Mouse (Mus musculus): Measurements from ENCODE around the gene Wdr89.
"Not testable (repeated sequence)": the region's sequence is repeated elsewhere in the genome, so short reads cannot be mapped to it uniquely, and the experiment has no call there.

Gene Wdr89

DNA sequence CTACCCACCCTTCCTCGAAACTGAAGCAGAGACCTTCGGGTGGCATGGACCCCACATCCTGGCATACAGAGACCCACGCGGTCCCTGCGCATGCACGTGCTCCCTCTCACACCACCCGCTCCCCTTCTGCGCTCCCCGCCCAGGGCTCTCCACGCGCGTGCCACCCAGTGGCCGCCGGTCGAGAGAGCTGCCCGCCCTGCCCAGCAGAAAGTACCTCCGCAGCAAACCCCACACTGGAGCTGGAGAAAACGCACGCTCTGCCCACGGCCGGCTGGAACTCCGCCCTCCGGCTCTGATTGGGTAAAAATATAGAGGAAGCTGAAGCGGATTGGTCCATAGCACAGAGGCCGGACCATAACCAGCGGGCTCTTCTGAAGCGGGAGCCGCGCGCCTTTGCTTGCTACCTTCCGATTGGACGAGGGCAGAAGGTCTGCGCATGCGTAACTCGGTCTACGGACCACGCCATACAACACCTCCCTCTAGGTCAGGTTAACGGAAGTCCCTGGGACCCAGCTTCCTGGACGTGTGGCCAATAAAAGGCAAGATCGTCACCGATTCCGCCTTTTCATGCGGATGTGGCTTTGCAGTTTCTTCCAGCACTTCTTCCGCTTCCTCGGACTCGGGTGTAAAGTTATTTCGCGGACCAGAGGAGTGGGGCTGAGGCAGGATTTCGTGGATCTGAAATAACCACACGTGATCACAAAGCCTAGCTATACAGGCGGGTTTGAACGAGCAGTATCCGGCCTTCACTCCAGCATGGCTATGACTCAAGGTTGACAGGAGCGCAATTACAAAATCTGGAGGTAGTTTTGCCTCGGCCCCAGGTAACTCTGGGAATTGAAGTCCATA, at the start of gene Wdr89:
Gene Wdr89, minus strand, starts transcription at position 280 of the 849 bp plus-strand sequence.
- DNase-seq = peak; percentile 99

DNA sequence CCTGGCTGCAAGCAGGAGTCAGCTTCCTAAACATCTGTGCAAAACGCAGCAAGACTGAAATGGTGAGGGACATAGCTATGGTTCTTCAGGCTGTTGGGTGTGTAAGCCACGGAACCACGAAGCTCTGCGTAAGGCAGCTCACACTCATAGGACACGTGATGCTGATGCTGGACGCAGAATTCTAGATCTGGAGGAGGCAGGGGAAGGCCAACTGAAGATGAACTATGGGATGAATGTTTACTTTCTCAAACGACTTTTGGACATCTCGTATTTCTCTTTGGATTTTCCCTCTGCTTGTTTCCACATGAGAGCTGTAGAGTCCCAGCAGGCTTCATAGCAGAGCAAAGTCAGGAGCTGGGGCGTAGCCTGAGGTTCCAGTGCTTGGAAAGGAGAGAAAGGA, 44.3 kb upstream of the Wdr89 start:
- no peak for DNase-seq

DNA sequence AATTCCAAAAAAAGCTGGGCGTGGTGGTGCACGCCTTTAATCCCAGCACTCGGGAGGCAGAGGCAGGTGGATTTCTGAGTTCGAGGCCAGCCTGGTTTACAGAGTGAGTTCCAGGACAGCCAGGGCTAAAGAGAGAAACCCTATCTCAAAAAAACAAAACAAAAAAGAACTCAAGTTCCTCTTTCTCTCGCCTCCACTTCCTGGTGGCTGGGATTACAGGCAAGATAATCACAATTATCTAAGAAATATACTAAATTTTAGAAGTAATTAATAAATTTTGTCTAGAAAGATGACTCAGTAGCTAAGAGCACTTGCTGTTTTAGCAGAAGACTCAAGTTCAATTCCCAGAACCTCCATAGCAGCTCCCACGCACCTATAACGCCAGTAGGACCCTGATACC, 43.6 kb upstream of the Wdr89 start:
- DNase-seq = not testable (repeated sequence)

DNA sequence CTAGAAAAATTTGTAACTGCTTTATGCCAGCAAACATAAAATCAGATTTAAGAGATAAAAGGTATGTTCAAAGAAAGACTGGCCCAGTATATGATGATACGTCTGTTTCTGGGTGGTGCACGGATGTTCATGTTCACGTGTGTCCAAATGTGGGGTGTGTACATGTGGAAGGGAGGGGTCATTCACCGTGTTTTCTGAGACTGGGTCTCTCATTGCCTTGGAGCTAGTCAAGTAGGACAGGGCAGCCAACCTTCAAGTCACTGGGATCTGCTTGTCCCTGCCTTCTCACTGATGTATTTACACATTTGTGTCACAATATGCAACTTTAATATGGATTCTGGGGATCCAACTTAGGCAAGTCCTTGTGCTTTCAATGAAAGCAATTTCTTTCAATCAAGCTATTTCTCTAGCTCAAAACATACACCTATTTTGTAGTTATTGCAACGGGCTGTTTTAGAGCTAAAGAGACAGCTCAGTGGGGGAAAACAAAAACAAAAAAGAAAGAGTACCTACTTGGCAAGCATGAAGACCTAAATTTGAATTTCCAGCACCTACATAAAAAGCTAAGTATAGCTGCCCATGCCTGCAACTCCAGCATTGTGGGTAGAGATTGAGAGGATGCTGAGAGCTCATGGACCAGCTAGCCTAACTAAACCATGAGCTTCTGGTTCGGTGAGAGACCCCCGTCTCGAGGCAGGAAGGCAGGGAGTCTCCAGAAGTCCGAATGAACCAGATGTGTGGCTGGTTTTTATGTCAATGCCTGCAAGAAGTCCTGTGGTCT, 41.4 kb upstream of the Wdr89 start:
- no peak for DNase-seq

DNA sequence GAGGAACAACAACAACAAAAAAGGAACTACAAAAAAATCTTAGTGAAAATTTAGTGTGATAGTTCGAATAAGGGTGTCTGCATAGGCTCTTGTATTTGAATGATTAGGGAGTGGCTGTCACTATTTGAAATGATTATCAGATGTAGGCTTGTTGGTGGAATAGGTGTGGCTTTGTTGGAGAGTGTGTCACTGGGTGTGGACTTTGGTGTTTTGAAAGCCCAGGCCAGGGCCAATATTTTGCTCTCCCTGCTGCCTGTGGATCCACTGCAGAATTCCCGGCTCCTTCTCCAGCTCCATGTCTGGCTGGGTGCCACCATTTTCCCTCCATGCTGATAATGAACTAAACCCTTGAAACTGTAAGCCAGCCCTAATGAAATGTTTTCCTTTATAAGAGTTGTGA, 40.2 kb upstream of the Wdr89 start:
- no peak for DNase-seq

DNA sequence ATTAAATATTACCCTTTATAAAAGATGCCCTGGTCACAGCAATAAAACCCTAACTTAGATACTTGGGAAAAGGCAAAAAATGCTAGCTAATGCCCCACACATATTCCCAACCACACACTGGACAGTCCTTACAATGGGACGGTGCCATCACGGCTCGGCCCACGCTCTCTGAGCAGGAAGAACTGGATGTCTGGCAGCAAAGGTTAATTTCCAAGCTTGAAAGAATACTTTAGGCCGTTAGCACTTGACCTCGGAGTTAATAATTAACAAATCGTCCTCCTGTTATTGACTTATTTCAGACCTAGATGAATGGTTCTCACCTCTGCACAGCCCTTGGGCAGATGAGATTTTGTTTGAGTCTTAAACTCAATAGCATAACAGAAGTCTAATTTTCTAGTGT, 37.3 kb upstream of the Wdr89 start:
- DNase-seq = no peak

DNA sequence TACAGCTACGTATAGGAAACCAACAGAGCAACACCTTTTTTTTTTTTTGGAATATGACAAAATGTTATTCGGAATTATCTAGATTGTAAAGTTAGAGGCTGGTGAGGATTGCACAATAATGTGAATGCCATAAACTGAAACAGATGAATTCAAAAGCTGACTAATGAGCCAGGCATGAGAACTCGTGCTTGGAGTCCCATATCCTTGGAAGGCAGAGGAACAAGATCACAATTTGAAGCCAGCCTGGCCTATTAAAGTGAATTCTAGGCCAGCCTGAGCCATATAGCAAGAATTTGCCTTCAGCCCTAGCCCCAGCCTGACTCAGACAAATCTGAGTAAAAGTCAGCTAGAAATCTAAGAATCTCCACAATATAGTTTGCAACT, 33.4 kb upstream of the Wdr89 start:
- DNase-seq = no peak

DNA sequence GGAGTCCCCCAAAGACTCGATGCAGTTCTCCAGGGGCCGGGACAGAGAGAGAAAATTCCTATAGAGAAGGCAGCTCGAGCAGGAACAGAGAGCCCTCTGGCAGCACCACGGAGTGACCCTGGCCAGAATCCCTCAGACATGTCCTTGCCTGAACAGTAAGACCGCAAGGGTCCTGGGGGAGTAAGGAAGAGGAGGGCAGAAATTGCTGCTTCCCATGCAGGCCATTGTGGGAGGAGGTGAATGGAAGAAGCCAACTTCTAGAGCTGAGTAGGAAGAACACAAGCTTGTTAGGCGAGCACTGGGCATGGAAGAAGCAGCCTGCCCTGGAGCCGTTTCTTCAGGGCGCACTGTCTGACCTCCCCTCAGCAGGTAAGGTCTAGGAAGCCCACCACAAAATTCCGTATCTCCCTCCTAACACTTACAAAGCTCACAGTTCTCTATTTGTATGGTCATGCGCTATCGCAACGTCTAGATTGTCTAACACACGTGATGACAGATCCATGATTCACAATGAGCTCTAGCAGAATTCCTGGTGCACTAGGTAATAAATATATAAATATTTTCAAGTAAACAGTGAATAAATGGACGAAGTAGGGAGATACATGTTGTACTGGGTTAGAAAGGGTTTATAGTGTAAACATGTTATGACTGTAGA, 32.9 kb upstream of the Wdr89 start:
- no peak for DNase-seq

DNA sequence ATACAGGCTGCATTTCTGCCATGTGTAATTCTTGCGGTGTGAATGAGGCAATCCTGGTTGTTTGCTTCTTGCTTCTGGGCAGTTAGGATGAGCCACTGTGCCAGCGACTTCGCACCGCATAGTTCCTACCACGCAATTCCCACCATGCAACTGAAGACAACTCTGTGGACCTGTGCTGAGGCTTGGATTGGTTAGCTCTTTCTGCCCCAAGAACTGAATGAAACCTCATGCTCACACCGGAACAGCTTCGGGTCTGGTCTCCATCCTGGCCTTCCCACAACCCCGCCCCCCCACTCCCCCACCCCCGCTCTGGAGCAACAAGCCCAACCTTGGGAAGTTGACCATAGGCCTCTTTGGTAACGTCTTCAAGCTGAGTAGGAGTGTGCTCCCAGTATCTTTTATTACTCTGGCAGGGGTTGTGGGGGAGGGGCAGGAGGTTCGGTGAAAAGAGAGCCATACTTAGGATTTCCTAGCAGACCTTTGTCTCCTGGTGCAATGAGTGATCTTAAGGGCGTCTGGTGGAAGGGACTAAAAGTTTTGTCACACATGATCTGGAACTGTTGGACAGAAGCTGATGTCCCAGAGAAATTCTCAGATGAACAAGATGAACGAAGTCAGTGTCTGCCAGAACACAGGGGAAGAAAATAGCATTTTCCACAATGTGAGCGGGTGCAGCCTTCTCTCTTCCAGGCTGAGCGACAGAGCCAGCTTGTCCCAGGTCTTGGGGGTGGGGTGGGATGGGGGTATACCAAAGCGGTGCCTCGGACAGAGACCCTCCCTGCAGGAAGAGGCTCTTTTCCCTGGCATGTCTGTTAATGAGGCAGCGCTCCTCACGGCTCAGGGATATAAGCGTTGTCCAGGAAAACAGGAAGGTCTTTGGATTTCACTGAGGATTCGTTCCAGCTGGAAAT, 32.1 kb upstream of the Wdr89 start:
- DNase-seq = no peak

DNA sequence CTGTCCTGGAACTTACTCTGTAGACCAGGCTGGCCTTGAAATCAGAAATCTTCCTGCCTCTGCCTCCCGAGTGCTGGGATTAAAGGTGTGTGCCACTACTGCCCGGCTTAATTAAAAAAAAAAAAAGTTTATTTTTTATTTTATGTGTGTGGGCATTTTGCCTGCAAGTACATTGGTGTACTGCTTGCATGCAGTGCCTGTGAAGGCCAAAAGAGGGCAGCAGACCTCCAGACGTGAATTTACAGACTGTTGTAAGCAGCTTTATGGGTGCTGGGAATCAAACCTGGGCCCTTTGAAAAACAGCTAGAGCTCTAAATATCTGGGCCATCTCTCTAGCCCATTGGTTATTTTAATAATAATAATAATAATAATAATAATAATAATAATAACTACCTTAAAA, 29.4 kb upstream of the Wdr89 start:
- no peak for DNase-seq

DNA sequence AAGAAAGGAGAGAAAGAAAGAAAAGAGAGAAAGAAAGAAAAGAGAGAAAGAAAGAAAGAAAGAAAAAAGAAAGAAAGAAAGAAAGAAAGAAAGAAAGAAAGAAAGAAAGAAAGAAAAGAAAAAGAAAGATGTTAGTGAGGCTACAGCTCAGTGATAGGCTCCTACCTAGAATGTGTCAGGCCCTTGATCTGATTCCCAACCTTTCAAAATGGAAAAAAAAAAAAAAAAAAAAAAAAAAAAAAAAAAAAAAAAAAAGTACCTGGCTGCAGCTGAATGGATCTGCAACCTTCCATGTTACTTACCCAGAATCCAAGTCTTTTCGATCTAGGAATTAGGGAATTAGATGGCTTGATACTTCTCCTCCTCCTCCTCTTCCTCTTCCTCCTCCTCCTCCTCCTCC, 26.5 kb upstream of the Wdr89 start:
- DNase-seq = not testable (repeated sequence)

DNA sequence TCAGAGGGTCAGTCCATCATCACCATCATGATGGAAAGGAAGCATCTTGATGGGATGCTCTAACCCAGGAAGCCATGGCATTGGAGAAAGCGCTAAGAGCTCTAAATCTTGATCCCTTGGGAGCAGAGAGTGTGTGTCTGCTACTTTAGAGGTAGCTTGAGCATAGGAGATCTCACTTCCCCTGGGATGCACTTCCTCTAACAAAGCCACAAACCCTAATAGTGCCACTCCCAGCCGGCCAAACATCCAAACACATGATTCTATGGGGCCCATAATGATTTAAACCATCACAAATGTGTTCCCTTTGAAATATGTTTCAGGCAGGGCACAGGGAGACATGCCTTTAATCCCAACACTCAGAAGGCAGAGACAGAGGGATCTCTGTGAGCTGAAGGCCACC, 19.7 kb upstream of the Wdr89 start:
- no peak for DNase-seq

DNA sequence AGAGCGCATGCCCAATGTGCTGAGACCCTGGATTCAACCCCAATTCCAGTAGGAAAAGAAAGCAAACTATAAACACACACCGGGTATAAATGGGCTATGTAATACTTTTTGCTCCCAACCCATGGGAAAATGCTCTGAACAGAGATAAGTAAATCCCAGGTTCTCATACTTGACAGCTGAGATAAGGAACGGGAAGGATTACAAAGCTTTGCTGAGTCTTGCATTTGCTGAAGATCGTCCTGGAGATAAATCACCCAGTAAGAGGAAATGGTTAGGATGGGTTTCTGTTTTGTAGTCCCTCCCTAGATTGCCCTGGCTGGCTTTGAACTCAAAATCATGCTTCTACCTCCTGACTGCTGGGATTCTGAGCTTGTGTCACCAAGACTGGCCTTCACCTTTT, 18.0 kb upstream of the Wdr89 start:
- DNase-seq = no peak

DNA sequence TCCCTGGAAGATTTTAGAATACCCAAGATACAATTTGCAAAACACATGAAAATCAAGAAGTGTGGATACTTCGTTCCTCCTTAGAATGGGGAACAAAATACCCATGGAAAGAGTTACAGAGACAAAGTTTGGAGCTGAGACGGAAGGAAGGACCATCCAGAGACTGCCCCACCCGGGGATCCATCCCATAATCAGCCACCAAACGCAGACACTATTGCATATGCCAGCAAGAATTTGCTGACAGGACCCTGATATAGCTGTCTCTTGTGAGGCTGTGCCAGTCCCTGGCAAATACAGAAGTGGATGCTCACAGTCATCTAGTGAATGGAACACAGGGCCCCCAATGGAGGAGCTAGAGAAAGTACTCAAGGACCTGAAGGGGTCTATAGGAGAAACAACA, 14.7 kb upstream of the Wdr89 start:
- DNase-seq = not testable (repeated sequence)

DNA sequence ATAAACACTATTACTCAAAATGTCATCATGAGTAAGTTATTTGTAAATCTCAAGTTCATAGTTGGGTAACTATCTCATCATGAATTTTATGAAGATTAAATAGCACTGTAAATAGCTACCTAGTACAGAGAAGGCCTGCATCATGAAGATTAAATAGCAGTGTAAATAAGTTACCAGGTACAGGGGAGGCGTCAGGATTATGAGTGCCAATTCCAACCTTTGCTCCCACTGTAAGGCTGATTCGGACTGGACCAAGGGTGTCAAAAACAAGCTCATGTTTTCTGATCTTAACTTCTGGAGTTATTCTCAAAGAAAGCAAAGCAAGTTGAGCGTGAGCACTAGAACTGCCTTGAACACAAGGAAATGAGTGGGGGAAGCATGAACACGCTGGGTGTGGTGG, 14.3 kb upstream of the Wdr89 start:
- no peak for DNase-seq

DNA sequence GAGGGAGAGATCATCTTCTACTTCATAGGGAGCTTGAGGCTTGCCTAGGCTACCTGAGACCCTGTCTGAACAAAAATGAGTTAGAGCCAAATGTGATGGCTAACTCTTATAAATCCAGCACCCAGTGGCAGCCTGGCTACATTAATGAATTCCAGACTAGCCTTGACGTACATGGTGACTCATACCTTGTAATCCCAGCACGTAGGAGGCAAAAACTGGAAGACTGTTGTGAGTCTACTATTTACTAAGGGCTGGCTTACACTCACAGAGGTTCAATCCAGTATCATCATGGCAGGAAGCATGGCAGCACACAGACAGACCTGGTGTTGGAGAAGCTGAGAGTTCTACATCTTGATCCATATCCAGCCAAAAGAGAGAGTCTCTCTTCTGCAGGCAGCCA, 13.5 kb upstream of the Wdr89 start:
- no peak for DNase-seq

DNA sequence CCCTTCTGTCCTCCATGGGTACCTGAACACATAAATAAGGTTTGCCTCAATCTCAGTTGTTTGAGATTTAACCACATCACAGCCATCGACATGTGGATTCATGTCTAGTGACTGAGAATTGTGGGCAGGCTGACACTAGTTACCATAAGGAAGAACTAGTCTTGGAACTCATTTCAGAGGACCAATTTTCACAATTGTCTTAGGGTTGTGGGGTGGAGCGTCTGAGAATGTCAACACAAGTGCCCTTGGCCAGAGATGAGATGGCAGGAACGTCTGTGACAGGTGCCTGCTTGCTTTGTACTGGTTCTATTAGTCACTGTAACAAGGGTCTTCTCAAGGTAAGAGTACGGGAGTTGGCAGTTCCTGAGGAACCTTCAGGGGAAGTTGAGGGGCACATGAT, 11.8 kb upstream of the Wdr89 start:
- DNase-seq = no peak

DNA sequence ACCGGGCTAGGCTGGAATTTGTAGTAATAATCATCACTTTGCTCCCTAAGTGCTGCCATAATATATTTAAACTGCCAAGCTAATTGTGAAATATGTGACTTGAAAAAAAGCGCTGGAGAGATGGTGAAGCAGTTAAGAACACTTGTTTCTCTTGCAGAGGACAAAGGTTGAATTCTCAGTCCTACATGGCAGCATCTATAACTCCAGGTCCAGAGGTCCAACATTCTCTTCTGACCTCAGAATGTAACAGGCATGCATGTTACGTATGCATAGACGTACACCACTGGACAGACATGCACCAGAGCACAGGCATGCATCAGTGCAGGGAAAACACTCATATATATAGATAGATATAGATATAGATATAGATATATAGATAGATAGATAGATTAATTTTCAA, 9.1 kb upstream of the Wdr89 start:
- no peak for DNase-seq

DNA sequence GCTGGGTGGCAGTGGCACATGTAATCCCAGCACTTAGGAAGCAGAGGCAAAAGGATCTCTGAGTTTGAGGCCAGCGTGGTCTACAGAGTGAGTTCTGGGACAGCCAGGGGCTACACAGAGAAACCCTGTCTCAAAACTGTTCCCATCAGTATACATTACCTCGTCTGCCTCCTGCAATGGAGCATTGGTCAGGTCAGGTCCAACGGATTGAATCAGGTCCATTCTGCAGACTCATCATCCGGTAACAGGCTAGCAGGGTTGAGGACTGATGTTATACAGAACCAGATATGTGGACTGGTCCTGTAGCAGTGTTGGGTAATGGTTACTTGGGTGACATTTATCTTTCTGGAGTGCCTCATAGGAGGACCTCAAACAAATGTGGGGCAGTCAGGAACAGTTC, 3.3 kb upstream of the Wdr89 start:
- no peak for DNase-seq

DNA sequence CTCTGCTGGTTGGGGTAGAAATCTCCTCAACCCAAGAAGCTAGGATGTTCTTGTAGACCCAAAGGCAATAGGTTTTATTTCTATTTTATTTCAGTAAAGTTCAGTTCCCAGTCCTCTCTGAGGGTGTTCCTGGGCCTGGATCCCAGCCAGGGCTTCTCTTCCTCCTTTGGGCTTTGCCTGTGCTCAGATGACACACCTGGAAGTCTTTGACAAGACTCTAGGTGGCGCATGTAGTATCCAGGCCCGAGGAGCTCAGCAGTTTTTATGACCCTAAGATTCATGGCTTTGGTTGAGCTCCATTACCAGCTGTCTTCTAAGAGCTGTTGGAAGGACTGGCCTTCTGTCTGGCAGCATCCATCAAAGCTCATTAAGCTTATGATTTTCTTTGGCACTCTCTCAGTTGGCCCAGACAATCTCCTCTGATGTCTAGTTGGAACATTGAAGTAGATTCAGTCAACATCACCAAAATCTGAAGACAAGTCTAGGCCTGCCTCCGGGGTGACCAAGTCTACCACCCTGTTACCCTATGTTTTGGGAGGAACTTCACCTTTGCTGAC, 2.5 kb upstream of the Wdr89 start:
- no peak for DNase-seq

DNA sequence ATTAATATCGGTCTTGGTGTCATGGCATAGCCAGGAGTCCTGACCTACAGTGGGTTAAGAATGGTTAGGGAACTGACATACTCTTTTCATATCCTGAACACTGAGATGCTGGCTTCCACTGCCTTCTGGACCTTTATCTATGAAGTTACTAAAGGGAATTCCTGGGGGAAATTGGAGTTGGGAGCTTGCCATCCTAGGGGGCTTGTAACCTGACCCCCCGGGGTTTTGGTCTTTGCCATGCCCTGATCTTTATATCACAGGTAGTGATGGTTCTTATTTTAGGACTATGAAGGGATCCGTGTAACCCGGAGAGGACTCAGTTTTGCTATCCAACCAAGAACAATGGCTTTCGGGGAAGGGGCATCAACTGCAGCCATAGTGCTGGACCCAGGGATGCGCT, 1.3 kb upstream of the Wdr89 start:
- DNase-seq = peak; percentile 40

DNA sequence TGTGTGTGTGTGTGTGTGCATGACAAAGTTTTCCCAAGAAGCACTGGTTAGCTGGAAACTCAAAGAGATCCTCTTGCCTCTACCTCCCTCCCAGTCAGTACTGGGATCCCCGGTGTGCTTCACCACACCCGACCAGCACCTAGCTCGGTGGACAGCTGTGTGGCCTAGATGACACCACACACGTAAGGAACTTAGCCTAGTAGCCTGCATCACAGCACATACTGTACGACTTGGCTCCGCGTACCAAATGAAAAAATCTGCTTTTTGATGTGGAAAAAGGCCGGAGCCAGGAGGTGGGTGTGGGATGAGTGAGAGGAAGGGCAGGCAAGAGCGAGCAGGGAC, 450 bp downstream of the Wdr89 start:
- no peak for DNase-seq

DNA sequence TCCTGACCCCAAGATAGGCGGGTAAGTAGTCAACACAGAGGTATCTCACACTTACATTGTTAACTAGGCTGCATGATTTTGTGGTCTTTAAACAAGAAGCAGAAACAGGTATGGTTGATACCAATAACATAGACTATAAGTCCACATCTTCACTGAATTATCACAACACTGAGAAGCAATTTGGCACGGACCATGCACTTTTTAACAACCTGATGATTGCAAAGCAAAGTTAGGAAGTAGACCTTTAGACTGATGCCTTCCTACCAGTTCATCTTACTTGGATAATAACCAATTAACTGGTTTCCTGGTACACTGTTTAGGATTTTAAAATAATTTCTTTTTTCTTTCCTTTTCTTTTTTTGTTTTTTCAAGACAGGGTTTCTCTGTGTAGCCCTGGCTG, 1.1 kb downstream of the Wdr89 start:
- DNase-seq = no peak
